Mouse (Mus musculus) adrenal gland, adult 8-10 months (tissue): ENCODE results near the gene Mbd4. TPM values are rescaled to one million over a fixed set of nuclear protein-coding genes. Genes with fewer than 3 reads are reported as not detected.
A peak's percentile ranks its signal among the peaks of the same experiment; 100 is the strongest.
"Not testable (repeated sequence)": the region's sequence is repeated elsewhere in the genome, so short reads cannot be mapped to it uniquely, and the experiment has no call there.

Experiments
- DNase-seq: peaks from one replicate; pipeline ENCODE4 v3.0.0; 2022
- total RNA-seq, 4 experiments: library from RNA; stranded (reverse); gene quantifications; 2 replicates each; pipeline ENCODE4 v1.2.4; 2022

Gene Mbd4
- total RNA-seq, 4 experiments from 2014 or later = 3.3 to 5.5 (median 3.9) TPM

DNA sequence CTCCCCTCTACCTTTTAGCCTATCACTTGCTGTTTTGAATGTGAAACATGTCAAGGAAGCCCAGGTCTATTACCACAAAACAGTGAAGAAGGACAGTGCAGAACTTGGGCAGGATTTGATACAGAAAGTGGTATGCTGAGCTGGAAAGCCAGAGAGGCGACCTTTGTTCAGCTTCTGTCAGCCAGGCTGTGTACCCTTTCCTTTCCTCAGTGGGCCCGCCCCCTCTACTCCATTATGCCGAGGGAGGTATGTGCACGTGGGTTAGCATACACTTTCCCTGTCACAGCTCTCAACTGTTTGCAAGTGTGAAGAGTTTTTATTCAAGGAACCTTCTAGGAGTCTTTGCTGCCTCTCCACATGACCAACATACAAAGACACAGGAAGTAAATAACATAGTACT is 6.1 kb upstream of the Mbd4 start:
- DNase-seq = no peak

DNA sequence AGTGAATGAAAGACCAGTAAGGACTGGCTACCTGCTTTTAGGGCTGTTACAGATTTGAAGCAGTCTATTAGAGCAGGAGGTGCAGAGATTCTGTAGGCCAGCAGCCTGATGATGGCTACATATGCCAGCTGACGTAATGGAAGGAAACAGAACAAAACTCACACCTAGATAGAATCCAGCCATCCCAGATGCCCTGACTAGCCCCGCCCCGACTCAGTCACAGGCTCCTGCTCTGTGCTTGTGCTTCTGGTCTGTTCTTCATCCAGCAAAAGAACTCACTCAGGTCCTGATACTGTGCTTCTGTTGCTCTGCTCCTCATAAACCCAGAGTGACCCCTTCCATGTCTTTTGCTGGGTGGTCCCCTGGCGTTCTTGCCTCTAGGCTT is 3.2 kb upstream of the Mbd4 start:
- peak; percentile 37 for DNase-seq

GRCm38 (mm10) chr6:115855733-115856360 is 2.7 kb upstream of the Mbd4 start:
- no peak for DNase-seq

- DNase-seq = no peak
Measured at GRCm38 (mm10) chr6:115854432-115854831, 1.3 kb upstream of the Mbd4 start.

- no peak for DNase-seq
Measured at GRCm38 (mm10) chr6:115853985-115854384, 814 bp upstream of the Mbd4 start.

DNA sequence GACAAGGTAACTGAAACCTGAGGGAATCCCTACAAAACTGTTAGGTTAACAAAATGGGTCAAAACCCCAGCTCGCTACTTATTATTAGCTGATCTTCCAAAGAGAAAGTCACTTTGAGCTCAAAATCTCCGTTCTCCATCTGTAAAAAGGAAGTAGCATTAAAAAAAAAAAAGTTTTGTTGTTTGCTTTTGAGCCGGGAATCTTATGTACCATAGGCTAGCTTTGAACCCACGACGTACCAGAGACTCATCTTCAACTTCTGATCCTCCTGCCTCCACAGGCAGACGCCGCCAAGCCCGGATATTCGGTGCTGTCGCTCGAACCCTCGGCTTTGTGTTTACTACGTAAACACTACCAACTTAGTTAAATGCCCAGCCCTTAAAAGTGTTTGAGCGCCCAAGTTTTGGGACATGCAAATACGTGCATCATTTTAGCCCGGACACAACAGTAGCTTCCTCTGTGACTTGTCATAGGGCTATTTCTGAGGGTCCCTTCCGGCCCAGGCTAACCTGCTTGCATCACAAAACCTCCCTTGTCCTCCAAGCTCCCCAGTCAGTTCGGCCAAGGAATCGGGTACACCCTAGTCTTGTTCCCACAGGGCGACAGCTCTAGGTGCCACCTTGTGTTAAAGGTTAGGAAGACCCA is 603 bp downstream of the Mbd4 start:
- DNase-seq = no peak

GRCm38 (mm10) chr6:115848598-115849304 is 4.4 kb downstream of the Mbd4 start:
- no peak for DNase-seq

DNA sequence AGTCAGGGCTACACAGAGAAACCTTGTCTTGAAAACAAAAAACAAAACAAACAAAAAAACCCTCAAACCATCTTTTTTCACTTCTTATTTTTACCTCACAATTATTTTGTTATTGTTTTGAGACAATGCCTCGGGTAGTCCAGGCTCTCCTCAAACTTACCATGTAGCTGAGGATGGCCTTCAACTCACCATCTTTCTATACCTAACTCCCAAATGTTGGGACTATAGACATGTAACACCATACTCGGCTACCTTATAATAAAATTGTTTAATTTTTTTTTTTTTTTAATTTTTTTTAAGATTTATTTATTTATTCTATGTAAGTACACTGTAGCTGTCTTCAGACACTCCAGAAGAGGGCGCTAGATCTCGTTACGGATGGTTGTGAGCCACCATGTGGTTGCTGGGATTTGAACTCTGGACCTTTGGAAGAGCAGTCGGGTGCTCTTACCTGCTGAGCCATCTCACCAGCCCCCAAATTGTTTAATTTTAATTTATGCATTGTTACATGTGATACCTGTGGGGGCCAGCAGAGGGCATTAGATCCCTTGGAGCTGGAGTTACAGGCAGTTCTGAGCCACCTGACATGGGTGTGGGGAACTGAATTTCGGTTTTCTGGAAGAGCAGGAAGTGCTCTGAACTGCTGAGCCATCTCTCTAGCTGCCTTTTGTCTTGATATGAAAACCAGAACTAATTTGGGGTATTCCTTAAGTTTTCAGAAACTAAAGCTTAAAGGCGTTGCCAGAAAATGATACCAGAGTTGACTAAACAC is 6.3 kb downstream of the Mbd4 start:
- no peak for DNase-seq

DNA sequence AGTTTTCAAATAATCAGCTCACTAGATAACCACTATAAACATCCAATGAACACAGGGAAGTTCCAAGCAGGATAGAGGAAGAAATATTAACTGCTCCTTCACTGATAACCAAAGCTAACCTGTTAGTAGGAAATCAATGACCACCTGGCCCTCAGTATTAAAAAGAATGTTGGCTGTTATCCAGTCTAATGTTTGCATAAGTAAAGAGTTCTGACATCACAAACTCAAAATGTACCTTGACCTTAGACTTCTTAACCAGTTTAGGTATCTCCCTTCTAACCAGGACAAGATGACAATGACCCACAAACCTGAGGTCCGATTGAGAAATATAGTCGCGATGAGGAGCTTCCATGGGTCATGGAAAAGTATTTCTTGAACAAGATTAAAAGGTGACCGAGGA is 8.2 kb downstream of the Mbd4 start:
- no peak for DNase-seq

DNA sequence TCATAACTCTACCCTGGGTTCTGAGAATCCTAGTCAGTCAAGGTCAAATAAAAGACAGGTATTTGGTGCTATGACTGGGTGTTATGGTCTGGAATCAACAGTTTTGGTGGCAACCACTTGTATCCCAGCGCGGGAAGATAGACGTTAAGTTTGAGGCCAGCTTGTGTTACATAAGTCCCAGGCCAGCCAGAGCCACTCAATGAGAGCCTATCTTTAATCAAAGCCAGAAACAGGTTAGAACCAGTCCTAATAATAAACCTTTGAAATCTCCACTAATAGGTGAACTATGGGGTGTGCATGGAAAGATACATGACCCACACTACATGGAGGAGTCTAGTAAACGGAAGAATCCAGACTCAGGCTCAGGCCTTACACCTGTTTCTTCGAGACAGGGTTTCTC is 14.4 kb downstream of the Mbd4 start:
- DNase-seq = no peak

- peak; percentile 74 for DNase-seq
Measured at GRCm38 (mm10) chr6:115838161-115838597, 15.0 kb downstream of the Mbd4 start, which contains the start of gene Efcab12. Gene Efcab12, minus strand, starts transcription at chr6:115838412.

DNA sequence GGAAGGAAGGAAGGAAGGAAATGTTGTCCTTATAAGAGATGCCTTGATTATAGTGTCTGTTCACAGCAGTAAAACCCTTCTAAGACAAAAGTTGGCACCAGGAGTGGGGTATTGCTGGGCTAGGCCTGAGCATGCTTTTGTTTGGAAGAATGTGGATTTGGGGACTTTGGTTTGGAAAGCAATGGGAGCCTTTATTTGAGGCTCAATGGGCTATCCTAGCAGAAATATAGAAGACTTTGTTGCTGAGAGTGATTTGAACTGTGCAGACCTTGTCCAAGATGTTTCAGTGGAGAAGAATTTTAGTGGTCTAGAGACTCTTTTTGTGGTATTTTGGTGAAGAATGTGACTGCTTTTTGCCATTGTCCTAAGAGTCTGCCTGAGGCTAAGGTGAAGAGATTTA is 19.3 kb downstream of the Mbd4 start:
- DNase-seq = no peak

DNA sequence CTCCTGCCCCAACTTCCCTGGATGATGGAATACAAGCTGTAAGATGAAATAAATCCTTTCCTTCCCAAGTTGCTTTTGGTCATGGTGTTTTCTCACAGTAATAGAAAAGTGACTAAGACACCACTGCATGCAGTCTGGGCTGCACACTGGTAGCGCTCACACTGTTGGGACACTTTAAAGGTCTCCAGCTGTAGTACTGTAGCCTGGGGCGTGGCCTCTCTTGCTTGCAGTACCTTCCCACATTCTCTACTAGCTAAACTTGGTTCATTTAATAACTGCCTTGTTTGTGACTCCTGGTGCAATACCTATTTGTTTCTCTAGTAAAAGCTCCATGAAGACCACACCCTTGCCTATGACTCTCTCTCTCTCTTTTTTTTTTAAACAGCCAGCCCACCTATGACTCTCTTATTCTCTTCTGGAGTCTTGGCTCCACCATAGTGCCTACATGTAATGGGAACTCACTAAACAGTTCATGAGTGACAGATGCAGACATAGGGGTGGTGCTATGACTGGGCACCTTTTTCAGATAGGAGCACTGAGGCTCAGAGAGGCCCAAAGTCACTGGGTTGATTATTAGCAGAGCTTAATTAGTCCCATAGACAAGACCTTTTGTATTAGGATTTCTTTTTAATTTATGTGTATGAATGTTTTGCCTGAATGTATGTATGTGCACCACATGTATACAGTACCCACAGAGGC is 20.9 kb downstream of the Mbd4 start:
- no peak for DNase-seq

DNA sequence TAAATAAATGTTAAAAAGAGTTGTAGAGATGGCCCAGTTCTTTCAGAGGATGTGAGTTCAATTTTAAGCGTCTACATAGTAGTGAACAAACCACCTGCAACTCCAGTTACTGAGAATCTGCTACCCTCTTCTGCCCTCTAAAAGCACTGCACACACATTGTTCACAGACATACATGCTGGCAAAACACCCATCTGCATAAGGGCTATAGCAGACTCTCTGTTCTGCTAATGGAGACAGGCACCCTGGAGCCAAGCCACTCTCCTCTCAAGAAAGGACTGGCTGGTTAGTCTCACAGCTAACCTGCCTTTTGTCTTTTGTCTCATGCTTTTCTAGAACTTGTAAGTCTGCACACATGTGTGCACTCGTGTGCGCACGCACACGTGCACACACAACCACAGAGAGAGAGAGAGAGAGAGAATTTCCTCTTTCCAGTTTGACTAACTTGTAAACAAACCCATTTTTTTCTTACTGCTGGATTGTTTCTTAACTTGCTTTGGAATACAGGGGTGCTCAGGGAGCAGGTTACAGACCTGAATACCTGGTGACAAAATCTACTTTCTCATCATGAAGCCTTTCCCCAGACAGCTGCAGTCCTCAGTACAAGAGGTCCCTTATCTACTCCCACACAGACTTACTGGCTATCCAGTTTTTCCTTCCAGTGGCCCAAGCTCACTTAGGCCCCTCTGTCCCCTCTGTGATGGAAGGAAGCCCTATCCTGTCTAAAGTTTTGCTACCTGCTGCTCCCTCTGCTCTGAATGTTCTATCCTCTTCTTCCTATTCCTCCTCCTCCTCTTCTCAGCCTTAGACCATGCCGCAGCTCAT is 22.2 kb downstream of the Mbd4 start:
- no peak for DNase-seq

GRCm38 (mm10) chr6:115823850-115824464 is 29.2 kb downstream of the Mbd4 start:
- not testable (repeated sequence) for DNase-seq

- no peak for DNase-seq
Measured at GRCm38 (mm10) chr6:115821216-115821993, 31.8 kb downstream of the Mbd4 start.

GRCm38 (mm10) chr6:115818129-115818528 is 35.0 kb downstream of the Mbd4 start:
- DNase-seq = no peak

DNA sequence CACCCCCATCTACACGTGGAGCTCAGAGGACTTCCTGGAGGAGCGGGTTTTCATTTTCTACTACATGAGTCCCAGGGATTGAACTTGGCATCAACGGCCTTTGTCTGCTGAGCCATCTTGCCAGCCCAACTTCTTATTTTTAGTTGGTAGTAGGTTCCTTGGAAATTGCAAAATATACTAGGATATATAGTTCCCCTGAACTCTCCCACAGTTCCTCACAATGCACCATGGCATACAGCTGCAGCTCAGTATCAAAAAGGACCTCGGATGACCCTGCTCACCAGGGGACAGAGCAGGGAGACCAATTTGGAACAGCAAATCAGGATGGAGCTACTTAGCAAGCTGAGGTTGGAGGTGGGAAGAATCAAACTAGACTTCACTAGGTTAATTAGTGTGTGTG is 38.1 kb downstream of the Mbd4 start:
- no peak for DNase-seq

- DNase-seq = peak; percentile 50
Measured at GRCm38 (mm10) chr6:115814104-115814503, 39.1 kb downstream of the Mbd4 start.

- DNase-seq = no peak
Measured at GRCm38 (mm10) chr6:115811606-115812005, 41.6 kb downstream of the Mbd4 start.
